Mouse (Mus musculus): Measurements from ENCODE around the gene Tmem100.

Gene Tmem100

GRCm38 (mm10) chr11:90019161-90019560, 11.0 kb upstream of the Tmem100 start:
- DNase-seq: peak; percentile 16

GRCm38 (mm10) chr11:90025891-90026801, 4.0 kb upstream of the Tmem100 start:
- DNase-seq: no peak

GRCm38 (mm10) chr11:90026802-90027174, 3.4 kb upstream of the Tmem100 start:
- DNase-seq: no peak

- DNase-seq: no peak
Observed at GRCm38 (mm10) chr11:90027216-90027615, 2.9 kb upstream of the Tmem100 start.

- no peak for DNase-seq
Observed at GRCm38 (mm10) chr11:90028746-90029145, 1.4 kb upstream of the Tmem100 start.

GRCm38 (mm10) chr11:90029354-90029753, 794 bp upstream of the Tmem100 start:
- no peak for DNase-seq

- DNase-seq: no peak
Observed at GRCm38 (mm10) chr11:90030557-90030956, 409 bp downstream of the Tmem100 start.

- no peak for DNase-seq
Observed at GRCm38 (mm10) chr11:90031076-90031475, 928 bp downstream of the Tmem100 start.

GRCm38 (mm10) chr11:90032807-90033206, 2.7 kb downstream of the Tmem100 start:
- DNase-seq: no peak

- no peak for DNase-seq
Observed at GRCm38 (mm10) chr11:90033442-90033841, 3.3 kb downstream of the Tmem100 start.

- DNase-seq: no peak
Observed at GRCm38 (mm10) chr11:90034646-90035045, 4.5 kb downstream of the Tmem100 start.

- no peak for DNase-seq
Observed at GRCm38 (mm10) chr11:90035532-90035931, 5.4 kb downstream of the Tmem100 start.

GRCm38 (mm10) chr11:90036416-90036815, 6.3 kb downstream of the Tmem100 start:
- DNase-seq: no peak

- no peak for DNase-seq
Observed at GRCm38 (mm10) chr11:90038022-90038421, 7.9 kb downstream of the Tmem100 start.

GRCm38 (mm10) chr11:90044459-90044858, 14.3 kb downstream of the Tmem100 start:
- no peak for DNase-seq

GRCm38 (mm10) chr11:90046211-90046610, 16.1 kb downstream of the Tmem100 start:
- no peak for DNase-seq

- DNase-seq: no peak
Observed at GRCm38 (mm10) chr11:90047271-90047670, 17.1 kb downstream of the Tmem100 start.

- no peak for DNase-seq
Observed at GRCm38 (mm10) chr11:90050016-90050415, 19.9 kb downstream of the Tmem100 start.

- no peak for DNase-seq
Observed at GRCm38 (mm10) chr11:90052785-90053184, 22.6 kb downstream of the Tmem100 start.

- no peak for DNase-seq
Observed at GRCm38 (mm10) chr11:90053820-90054219, 23.7 kb downstream of the Tmem100 start.

- no peak for DNase-seq
Observed at GRCm38 (mm10) chr11:90054401-90054800, 24.3 kb downstream of the Tmem100 start.

GRCm38 (mm10) chr11:90057070-90057469, 26.9 kb downstream of the Tmem100 start:
- no peak for DNase-seq

- DNase-seq: no peak
Observed at GRCm38 (mm10) chr11:90059241-90059640, 29.1 kb downstream of the Tmem100 start.

- no peak for DNase-seq
Observed at GRCm38 (mm10) chr11:90062657-90063056, 32.5 kb downstream of the Tmem100 start.

Measured in cerebellum, adult 8-10 months (tissue).